Mouse (Mus musculus): ENCODE measurements around the gene 1700067K01Rik.

DNA sequence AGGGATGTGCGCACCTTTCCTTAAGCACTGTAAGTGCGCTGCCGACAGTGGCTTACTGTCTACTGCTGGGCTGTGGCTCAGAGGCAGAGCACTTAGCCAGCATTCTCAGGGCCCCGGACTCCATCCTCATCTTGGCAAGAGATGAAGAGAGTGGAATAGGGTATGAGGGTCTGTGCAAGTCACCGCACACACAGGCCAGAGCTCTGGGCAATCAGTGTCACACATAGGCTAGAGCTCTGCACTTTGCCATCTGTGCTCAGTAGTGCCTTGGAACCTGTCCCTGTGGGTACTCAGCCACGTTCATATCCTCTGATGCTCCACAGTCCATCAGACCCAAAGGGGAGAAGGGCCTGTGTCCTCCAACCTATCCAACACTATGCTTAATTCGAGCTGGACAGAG lies 19.8 kb upstream of the 1700067K01Rik start:
- no peak for TF ChIP-seq CTCF (IDR thresholded peaks at IDR 0.05; ENCODE audit: control insufficient read depth, insufficient read depth, insufficient read length)
- TF ChIP-seq MAX (IDR thresholded peaks at IDR 0.05) = no peak
- TF ChIP-seq CEBPB (IDR thresholded peaks at IDR 0.05; ENCODE audit: low read depth) = no peak
- no peak for TF ChIP-seq MYOG (IDR thresholded peaks at IDR 0.05; ENCODE audit: control insufficient read depth, extremely low read depth, insufficient read length)
- no peak for TF ChIP-seq USF1 (IDR thresholded peaks at IDR 0.05; ENCODE audit: low read depth)
